Mouse (Mus musculus): ENCODE results near the gene Ap3s2.

Ap3s2 gene

GRCm38 (mm10) chr7:79846342-79846741 lies 74.1 kb downstream of the Ap3s2 start:
- no peak for DNase-seq (ENCODE audit: low read depth, low spot score)

- DNase-seq (ENCODE audit: low read depth, low spot score), result no peak
Observed at GRCm38 (mm10) chr7:79844090-79844802, 76.2 kb downstream of the Ap3s2 start.

DNA sequence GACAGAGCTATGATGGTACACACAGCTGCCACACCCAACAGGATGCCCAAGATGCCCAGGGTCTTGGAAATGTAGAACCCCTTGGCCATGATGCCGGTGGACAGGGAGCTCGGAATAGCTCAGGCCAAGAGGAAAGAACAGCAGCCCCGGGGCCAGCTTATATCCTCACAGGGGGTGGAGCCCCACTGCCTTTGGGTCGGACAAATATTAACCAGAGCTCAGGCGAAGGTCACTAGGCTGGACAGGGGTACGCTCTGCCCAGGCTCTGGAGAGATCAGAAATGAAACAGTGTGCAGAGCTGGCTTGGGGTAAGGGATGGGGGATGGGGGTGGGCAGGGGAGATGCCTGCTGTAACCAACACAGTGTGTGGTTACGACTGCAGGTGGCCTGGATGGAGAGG lies 78.3 kb downstream of the Ap3s2 start:
- DNase-seq (ENCODE audit: low read depth, low spot score), result no peak

DNA sequence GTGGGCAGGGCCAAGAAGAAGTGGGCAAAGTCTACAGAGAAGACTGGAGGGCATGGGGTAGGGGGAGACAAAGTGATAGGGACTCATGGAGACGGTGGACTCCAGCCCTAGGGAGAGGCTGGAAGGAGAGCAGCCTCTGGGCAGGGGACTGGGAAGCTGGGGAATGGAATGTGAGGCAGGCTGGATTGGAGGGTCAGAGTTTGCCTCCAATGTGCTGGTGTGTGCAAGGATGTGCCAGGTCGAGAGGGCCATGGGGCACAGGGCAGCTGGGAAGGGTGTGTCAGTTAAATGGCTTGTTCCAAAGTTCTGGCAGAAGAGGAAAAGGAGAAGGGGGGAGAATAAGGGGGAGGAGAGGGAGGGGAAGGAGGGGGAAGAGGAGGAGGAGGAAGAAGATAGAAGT lies 83.2 kb downstream of the Ap3s2 start:
- no peak for DNase-seq (ENCODE audit: low read depth, low spot score)

GRCm38 (mm10) chr7:79835196-79835595 lies 85.3 kb downstream of the Ap3s2 start:
- no peak for DNase-seq (ENCODE audit: low read depth, low spot score)

DNA sequence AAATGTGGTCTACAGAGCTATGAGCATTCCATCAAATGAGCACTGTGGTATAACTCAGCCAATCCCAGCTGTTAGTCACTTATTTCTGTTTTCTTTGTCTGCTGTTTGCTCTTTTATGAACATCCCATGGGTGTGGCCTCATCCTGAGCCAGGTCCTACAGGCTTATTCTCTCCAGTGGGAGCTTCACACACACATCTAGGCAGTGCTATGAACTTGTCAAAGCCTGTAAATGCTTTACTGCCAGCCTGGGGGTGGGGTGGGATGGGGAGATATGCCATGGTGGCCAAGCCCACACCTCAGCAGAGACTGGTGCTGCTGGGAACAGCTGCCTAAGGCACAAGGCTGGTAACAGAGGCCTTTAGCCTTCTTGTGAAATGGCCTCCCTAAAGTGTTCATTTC lies 87.5 kb downstream of the Ap3s2 start:
- no peak for DNase-seq (ENCODE audit: low read depth, low spot score)

GRCm38 (mm10) chr7:79831585-79831984 lies 88.9 kb downstream of the Ap3s2 start:
- no peak for DNase-seq (ENCODE audit: low read depth, low spot score)

GRCm38 (mm10) chr7:79831145-79831544 lies 89.3 kb downstream of the Ap3s2 start:
- no peak for DNase-seq (ENCODE audit: low read depth, low spot score)

DNA sequence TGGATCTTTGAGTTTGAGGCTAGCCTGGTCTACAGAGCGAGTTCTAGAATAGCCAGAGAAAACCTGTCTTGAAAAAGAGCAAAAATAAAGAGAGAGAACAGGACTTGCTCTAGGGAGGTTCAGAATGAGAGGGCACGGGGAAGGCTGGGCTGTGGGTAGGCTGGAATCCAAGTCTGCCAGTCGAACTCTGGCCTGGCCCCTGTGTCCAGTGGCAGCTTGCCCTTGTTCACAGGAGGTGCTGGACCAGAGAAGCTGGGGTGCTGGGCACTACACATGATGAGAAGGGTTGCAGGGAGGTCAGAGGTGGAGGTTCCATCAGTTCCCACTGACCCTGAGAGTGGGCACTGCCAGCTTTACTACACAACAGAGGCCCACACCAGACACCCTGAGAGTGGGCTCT lies 92.1 kb downstream of the Ap3s2 start:
- no peak for DNase-seq (ENCODE audit: low read depth, low spot score)

Data from embryo, embryonic 11.5 days (tissue).